Mouse (Mus musculus): ENCODE measurements at regions not wholly inside any gene's neighbourhood (a gene's known extent, or its start where the extent isn't known, plus 50 kb on each side); places are given as distances from the start of the nearest gene placed in this dataset.

- no peak for DNase-seq
Observed at GRCm38 (mm10) chr15:97188545-97188944, 58.4 kb upstream of the Pced1b start.

GRCm38 (mm10) chr15:97187831-97188230 lies 59.1 kb upstream of the Pced1b start:
- no peak for DNase-seq

- no peak for DNase-seq
Observed at GRCm38 (mm10) chr15:97186034-97186433, 60.9 kb upstream of the Pced1b start.

GRCm38 (mm10) chr15:97182617-97183038 lies 64.3 kb upstream of the Pced1b start:
- DNase-seq: no peak

- no peak for DNase-seq
Observed at GRCm38 (mm10) chr15:97180970-97181669, 65.8 kb upstream of the Pced1b start.

- DNase-seq: no peak
Observed at GRCm38 (mm10) chr15:97178286-97178685, 68.6 kb upstream of the Pced1b start.

GRCm38 (mm10) chr15:97177806-97178205 lies 69.1 kb upstream of the Pced1b start:
- no peak for DNase-seq

GRCm38 (mm10) chr15:97174989-97175388 lies 71.9 kb upstream of the Pced1b start:
- no peak for DNase-seq

GRCm38 (mm10) chr15:97173233-97173632 lies 73.7 kb upstream of the Pced1b start:
- no peak for DNase-seq

- no peak for DNase-seq
Observed at GRCm38 (mm10) chr15:97170074-97170473, 76.8 kb upstream of the Pced1b start.

GRCm38 (mm10) chr15:97169381-97169780 lies 77.5 kb upstream of the Pced1b start:
- no peak for DNase-seq

GRCm38 (mm10) chr15:97167116-97167515 lies 79.8 kb upstream of the Pced1b start:
- DNase-seq: no peak

- DNase-seq: no peak
Observed at GRCm38 (mm10) chr15:97164616-97165015, 82.3 kb upstream of the Pced1b start.

GRCm38 (mm10) chr15:97163971-97164370 lies 82.9 kb upstream of the Pced1b start:
- no peak for DNase-seq

- DNase-seq: no peak
Observed at GRCm38 (mm10) chr15:97163090-97163489, 83.8 kb upstream of the Pced1b start.

GRCm38 (mm10) chr15:97162305-97162704 lies 84.6 kb upstream of the Pced1b start:
- DNase-seq: no peak

GRCm38 (mm10) chr15:97161530-97161929 lies 85.4 kb upstream of the Pced1b start:
- no peak for DNase-seq

GRCm38 (mm10) chr15:97152354-97152753 lies 94.6 kb upstream of the Pced1b start:
- no peak for DNase-seq

- no peak for DNase-seq
Observed at GRCm38 (mm10) chr15:97151793-97152192, 95.1 kb upstream of the Pced1b start.

- DNase-seq: no peak
Observed at GRCm38 (mm10) chr15:97150983-97151735, 95.4 kb upstream of the Slc38a4 start.

GRCm38 (mm10) chr15:97141958-97142357 lies 86.2 kb upstream of the Slc38a4 start:
- DNase-seq: no peak

GRCm38 (mm10) chr15:97138265-97138664 lies 82.5 kb upstream of the Slc38a4 start:
- DNase-seq: no peak

GRCm38 (mm10) chr15:97135291-97135690 lies 79.5 kb upstream of the Slc38a4 start:
- DNase-seq: peak in 1 of 2 experiments; percentile 3

GRCm38 (mm10) chr15:97127771-97128170 lies 72.0 kb upstream of the Slc38a4 start:
- no peak for DNase-seq
